Mouse (Mus musculus): ENCODE measurements around the gene Spock1.
A peak's percentile ranks its signal among the peaks of the same experiment; 100 is the strongest.

The Spock1 gene

DNA sequence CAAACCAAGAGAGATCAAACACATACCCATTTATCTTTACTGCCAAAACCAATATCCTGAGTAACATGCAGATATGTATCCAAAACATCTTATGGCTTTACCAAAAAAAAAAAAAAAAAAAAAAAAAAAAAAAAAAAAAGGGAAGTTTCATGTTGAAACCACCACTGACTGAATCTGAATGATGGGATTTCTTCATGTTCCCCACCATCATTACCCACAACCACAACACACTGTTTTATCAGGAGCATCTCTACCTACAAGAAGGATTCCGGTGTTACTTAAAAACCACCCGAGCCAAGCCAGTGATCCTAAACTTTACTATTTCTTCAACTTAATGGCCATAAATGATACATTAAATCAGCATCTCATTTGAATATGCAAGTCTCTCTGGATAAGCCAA, 109.5 kb downstream of the Spock1 start:
- DNase-seq, result no peak

DNA sequence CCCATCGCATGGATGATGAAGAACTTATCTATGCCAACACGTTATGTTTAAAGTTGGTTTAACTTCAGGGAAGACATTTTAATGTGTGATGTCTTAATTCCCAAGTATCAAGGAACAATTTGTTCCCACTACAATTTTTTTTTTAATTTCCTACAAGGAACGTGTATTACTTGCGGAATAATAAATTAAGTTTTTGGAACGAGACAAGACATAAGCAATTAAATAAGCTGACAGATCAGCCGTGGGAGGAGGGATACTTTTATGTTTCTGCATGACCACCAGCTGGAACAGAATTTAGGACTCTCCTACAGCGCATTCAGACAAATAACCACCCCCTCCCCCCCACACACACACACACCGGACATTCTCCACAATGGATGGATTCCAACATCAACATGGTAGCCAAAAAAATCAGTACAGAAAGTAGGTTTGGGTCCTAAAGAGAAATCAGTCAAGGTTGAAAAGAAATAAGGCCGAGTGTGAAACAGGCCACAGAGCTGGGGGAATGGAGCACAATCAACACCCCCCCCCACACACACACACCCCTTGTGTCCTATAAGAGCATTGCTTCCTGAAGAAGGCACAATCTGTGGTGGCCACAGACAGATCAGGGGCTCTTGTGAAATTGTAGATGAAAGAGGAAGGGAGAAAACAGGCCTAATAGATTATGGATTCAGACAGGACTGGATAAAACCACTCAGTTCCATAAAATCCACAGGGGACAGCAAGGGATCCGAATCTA, 111.0 kb downstream of the Spock1 start:
- DNase-seq, result no peak

DNA sequence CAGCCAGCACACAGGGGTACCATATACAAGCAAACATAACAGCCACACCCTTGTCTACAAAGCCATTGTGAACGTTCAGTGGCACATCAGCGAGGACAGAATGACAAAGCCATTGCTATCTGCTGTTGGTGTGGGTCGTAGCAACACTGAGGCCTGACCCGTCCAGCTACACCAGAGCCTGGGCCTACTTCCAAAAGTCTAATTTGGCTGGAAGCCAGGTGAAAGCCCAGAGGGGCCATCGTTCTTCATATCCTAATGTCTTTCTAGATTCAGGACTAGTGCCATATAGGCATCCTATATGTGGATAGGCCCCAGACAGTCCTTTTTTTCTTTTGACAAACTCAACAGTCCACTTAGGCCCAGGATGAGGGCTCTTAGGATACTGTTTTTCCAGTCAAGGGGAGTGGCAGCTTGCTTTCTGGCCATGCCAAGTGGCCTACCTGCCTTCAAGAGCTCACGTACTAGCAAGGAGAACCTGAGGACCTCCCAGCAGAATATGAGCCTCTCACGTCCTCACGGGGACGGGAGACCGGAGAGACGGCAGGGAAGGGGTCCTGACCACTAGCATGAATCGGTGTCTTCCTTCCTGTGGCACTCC, 114.4 kb downstream of the Spock1 start:
- DNase-seq, result peak; percentile 43 to 49

DNA sequence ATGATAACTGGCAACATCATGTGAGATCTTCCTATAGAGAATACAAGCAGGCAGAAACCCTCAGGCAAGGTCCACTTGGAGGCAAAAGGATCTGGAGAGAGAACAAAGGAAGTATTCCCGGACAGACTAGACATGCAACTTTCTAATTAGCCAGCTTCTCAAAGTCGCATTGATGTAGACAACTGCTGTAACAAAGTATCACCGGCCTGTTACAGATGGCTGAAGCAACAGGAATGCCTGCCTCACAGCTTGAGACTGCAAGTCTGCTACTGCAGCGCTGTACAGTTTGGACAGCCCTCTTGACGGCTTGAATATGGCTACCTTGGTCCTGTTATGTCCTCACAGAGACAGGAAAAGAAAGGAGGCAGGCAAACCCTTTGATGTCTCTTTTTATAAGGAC, 118.3 kb downstream of the Spock1 start:
- DNase-seq, result peak; percentile 58 to 59

DNA sequence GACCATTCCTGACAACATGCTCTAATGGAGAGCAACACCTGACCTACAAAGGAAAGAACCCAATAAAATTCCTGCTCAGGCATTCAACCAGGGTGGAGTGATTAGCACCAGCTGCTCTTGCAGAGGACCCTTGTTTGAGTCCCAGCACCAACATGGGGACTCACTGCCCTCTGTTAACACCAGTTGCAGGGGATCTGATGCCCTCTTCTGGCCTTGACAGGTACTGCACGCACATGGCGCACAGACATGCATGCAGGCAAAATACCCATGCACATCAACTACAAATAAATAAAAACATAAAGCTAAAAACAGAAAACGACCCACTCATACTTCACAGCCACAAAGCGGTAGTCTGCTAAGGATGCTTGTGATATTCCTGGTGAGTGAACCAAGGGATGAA, 119.8 kb downstream of the Spock1 start:
- DNase-seq, result no peak

DNA sequence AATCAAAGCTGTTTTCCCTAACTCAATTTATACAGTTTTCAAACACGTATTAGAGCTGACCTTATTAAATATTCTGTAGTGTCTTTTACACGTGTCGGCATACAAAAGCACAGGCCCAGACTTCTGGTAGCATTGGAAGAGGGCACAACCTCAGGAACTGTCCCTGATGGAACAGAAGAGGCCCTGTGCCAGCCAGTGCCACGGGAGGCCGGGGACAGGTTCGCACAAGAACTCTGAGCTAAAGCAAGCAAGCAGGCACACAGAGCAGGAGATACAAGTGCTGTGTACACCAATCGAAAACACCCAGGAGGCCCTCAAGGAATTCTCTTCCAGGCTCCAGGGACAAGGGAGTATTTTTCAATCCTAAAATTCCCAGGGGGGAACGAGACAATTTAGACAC, 121.9 kb downstream of the Spock1 start:
- peak; percentile 54 to 65 for DNase-seq

DNA sequence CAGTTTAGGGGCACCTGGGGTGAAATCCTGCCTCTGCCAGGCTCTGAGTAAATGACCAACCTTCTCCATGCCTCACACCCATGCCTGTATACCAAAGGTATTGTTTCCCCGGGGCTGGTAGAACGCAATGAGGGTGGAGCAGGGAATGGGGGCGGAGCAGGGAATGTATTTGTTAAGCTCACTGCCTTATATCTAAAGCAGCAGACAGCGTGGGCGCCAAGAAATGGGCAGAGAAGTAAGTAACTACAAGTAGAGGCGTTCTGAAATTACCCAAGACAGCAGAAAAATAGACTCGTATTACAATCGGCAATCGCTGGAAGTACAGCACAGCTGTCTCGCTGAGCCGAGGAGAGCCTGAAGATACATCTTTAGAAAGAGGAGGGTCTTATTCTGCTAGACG, 125.2 kb downstream of the Spock1 start:
- peak in 1 of 2 experiments; percentile 1 for DNase-seq

DNA sequence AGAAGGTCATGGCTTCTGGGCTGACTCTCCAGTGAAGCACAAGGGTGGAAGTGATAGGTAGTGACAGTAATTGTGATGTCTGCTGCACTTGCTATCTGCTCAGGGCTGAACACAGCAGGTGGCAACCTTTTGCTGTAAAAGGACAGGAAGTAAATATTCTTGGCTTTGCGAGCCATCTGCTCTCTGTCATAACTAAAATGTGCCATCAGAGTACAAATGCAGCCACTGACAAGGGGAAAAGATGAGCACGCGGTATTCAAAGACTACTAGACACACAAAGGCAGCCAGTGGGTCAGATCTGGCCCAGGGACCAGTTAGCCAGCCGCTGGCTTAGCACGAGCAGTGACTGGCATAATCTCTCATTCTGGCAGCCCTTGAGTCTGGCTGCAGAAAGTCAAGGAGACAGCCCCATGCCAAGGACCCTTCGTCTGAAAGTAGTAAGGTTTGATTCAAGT, 126.0 kb downstream of the Spock1 start:
- peak; percentile 57 to 64 for DNase-seq

DNA sequence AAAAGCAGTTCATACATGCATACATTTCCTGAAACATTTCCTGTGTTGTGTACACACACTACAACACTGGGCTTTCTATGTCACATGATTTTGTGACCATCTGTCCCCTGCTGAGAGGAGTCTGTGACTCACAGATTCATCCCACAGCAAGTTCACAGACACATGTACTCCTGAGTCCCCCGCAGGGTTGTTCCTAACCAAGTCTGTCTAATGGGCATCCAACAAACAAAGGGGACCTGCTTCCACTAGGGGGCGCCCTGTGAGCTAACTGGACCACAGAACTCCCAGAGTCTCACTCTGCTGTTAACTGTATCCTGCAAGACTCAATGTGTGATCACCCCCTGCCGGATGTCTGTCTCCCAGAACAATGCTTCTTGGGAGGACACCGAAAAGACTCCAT, 129.0 kb downstream of the Spock1 start:
- peak; percentile 69 to 70 for DNase-seq

DNA sequence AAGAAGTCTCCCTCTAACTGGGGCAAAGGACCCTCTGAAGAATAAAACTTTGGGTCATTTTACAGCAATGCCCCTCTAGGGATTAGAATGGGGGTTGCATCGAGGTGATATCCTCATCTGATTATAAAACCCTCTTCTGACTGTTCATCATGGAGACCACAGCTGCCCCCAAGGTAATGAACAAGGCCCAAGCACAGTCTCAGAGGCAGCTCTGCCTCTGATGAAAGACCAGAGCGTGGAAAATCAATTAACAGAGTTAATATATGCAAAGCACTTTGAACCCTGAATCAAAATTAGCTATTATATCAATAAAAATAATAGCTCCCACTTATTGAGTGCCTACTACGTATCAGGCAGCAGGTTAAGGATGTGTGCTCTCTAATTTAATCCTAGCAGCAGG, 129.6 kb downstream of the Spock1 start:
- DNase-seq, result no peak

DNA sequence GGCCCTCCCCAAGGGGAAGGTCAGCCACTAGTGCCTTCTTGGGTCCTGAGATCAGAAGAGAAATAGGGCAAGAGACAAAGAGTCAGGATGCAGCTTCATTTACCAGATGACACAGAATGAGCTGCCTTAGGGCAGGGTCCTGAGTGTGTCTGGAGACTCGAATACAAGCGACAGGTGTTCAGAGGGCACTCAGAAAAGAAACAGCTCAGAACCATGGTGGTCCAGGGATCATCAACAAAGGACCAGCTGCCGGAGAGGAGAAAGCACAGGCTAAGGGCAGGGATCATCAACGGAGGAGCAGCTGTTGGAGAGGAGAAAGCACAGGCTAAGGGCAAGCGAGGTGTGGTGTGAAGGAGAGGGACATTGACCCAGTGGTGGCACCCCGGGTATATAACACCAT, 136.1 kb downstream of the Spock1 start:
- no peak for DNase-seq

DNA sequence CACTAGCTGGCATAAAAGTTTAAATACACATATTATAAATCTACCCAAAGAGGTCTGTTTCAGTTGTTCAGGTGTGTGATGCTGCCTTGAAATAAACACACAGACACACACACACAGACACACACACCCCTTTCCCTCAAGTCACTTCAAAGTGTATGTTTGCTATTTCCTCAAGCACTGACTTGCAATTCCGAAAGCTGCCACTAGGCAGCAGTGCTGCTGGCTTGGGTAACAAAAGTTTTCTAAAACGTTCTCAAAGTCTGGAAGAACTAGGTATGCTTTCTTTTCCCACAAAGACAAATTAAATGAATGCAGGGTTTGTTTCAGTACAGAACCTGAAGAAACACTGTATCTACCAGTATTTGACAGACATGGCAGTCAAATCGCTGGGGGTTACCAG, 141.4 kb downstream of the Spock1 start:
- DNase-seq, result peak; percentile 43 to 51

DNA sequence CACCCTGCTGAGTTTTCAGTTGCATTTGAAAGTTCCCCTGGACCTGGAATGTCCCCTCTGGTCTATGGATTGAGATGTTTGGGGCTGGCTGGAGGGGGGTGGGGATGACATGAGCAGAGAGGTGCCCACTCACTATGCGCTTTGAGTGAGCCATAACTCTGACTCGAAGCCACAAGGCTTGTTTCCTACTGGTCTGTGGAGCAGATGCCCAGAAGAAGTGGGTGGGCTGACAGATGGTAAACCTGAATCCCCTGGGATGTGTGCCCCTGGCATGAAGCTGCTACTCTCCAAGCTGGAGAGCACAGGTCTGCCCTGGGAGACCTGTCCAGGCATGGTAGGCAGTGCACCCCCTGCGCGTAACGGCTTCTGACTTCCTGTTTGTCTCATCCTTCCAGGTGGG, 147.0 kb downstream of the Spock1 start:
- DNase-seq, result no peak

DNA sequence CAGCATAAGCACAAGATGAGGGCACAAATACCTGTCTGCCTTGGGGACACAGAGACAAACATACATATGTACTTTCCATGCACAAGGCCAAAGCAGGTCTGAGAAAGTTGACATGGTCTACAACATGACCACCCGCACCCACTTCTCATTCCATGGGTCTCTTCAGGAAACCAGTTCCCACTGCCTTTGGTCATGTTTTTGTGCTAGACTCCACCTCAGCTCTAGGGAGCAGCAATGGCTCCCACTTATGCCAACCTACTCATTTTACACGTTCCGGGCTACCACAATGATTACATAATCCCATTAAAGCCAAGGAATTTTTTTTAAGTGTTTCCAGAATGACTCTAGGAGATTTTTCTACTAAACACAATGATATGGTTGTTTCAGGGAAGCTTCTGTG, 147.5 kb downstream of the Spock1 start:
- no peak for DNase-seq

DNA sequence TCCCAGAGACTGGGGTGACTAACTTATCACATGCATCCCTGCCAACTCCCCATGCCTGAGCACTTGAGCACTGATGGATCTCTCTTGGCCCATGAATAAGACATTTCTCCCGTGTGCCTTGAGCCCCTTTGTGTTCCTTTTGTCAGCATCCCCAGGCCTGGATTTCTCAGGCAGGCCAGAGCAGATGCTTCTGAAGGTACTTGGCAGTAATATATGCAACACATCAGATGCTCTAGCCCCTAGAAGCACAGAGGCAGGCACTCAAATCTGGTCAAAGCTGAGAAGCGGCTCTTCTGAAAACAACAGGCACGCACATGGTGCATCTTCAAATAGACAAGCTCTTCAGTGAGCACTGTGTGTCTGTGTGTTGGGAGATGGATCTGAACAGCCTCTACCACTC, 151.8 kb downstream of the Spock1 start:
- no peak for DNase-seq

DNA sequence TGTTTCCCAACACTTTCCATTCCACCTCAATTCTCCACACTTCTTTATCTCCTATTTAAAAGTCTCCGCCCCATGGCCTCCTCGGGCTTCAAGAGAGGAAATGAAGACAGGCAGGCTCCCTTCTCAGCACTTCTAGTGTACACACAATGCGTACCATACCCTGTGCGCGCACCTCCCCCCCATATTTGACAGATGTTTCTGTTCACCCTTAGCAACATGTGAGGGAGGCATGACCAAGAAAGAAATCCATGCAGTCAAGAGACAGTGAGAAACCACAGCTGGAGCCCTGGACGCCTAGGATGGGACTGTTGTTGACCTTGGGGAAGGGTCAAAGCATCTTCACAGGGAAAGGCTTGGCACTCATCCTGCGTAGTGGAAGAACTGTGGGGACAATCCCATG, 157.3 kb downstream of the Spock1 start:
- no peak for DNase-seq

DNA sequence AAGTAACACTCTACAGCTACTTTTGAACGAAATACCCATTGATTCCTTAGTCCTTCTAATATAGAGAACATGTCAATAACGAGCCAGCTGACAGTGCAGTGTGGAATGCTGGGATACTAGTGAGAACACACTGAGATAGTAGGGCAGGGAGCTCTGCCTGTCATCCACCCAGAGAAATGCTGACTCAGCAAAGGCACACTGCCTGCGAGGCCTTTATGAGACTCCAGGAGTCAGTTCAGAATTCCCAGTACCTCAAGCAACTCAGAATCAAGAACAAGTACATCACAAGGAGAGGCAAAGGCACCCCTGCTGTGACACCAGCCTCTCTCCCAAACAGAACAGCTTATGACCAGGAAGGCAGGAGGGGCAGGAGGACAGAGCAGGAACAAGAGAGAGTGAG, 163.5 kb downstream of the Spock1 start:
- no peak for DNase-seq

DNA sequence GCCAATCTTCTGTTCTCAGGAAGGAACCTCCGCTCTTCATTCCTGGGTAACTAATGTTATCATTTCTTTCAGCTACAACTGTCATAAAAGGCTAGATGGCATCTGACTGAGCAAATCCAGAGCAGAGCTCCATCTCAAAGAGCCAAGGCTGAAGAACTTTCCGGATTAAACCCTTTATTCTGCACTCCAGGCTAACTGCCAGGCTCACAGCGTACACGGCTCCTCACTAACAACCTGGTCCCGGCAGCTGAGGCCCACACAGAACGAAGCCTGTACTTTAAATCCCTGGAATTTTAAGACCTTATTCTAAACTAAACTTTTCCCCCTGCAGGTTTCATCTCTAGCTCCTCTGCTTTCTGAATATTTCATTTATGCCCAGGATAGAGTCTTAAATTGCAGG, 166.9 kb downstream of the Spock1 start:
- no peak for DNase-seq

DNA sequence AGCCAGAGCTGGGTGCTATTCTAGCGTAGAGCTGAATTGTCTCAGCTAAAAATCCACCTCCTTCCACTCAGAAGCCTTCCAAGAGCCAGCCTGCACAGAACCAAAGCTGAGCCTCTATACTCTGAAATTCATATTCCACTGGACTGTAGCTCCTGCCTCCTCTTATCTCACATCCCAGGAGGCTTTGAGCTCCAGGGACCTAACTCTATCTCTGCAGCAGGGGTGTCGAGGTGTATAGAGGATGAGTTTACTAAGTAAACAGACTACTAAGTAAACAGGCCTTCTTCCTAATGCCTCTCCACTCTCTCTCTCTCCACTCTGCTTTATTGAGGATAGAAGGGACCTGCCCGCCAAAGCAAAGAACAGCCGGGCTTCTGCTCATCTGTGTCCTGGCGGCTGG, 167.7 kb downstream of the Spock1 start:
- no peak for DNase-seq

DNA sequence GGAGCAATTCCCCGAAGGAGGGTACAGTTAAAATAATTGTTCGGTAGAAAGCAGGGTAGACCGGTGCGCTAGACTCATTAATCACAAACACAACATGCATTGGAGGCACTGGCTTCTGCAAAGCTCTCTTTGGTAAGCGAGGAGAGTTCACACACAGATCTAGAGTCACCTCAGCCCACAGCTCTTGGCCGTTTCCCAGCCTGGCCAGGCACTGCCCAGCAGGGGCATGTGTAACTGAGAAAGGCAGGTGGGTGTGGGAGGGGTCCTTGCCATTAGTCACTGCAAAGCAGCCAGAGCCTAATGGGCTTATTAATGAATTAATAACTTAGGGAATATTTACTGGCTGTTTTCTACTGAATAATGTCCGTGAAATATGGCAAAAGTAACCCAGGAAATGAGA, 172.1 kb downstream of the Spock1 start:
- peak; percentile 43 to 51 for DNase-seq

DNA sequence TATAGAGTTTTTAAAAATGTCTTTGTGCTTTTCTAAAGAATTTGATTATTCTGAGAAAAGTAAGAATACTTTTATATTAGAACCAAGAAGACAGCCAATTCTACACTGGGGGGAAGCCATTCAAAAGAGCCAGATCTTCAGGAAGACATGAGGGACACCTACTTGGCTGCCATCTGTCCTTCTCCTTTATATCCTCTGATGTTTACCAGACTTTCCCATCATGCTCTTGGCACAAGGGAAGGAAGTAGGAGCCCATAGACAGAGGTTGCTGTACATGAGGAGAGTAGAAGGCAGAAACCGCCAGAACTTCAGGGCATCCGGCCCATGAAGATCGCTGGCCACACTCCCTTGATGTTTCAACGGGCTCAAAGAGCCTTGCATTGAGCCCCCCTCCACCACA, 173.6 kb downstream of the Spock1 start:
- peak in 1 of 2 experiments; percentile 31 for DNase-seq

DNA sequence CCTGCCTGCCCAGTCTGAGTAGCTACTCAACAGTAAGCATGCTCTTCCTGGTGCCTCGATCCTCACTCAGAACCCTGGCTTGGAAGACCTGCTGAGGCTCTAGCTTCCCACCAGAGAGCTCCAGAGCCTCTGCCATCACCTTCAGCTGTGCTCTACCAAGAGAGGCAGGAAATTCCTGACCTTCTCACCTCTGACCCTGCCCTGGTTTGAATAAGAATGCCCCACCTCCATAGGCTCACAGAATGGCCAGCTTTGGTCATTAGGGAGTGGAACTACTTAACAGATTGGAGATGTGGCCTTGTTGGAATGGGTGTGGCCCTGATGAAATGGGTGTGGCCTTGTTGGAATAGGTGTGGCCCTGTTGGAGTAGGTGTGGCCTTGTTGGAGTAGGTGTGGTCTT, 174.6 kb downstream of the Spock1 start:
- DNase-seq, result no peak

DNA sequence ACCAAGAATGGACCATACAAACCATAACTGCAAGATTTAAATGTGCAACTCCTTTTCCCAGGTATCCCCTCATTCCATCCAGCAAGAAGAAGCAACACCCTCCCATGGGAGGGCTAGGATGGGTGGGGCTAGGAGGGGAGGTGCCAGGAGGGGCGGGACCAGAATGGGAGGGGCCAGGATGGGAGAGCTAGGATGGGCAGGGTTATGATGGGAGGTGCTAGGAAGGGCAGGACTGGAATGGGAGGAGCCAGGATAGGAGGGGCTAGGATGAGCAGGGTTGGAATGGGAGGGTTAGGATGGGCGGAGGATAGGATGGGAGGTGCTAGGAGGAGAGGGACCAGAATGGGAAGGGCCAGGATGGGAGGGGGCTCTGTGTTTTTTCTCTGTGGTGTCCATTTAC, 175.9 kb downstream of the Spock1 start:
- DNase-seq, result no peak

DNA sequence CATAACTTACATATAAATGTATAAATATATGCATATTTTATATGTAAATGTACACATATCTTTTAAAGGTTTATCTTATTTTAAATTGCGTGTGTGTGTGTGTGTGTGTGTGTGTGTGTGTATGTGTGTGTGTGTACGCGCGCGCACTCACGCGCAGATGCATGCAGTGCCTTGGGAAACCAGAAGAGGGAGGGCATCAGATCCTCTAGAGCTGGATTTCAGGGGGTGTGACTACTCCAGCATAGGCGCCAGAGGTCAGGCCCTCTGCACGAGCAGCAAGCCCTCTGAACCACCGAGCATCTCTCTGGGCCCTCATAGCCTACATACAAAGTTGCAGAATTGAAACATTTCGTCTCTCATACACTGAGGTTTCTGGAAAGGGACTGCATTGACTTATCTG, 180.4 kb downstream of the Spock1 start:
- DNase-seq, result no peak

DNA sequence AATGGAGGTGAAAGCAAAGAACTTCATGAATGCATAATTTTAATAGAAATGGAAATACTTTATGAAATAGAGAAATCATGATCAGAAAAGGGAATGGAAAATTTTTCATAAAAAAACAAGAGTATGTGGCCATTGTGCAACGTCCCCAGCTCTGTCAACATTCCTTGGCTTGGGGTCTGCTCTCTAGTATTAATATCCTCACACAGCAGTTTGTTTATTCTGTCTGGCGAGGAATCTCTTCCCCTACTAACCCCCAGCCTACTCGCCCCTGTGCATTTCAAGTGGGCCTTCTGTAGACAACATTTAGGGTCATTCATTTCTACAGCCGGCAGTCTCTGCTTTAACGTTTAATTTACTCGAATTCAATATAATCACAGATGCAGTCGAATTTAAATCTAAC, 181.5 kb downstream of the Spock1 start:
- no peak for DNase-seq
